ENCODE assay signal across 8 mouse cellular contexts in the genomic region with DNA sequence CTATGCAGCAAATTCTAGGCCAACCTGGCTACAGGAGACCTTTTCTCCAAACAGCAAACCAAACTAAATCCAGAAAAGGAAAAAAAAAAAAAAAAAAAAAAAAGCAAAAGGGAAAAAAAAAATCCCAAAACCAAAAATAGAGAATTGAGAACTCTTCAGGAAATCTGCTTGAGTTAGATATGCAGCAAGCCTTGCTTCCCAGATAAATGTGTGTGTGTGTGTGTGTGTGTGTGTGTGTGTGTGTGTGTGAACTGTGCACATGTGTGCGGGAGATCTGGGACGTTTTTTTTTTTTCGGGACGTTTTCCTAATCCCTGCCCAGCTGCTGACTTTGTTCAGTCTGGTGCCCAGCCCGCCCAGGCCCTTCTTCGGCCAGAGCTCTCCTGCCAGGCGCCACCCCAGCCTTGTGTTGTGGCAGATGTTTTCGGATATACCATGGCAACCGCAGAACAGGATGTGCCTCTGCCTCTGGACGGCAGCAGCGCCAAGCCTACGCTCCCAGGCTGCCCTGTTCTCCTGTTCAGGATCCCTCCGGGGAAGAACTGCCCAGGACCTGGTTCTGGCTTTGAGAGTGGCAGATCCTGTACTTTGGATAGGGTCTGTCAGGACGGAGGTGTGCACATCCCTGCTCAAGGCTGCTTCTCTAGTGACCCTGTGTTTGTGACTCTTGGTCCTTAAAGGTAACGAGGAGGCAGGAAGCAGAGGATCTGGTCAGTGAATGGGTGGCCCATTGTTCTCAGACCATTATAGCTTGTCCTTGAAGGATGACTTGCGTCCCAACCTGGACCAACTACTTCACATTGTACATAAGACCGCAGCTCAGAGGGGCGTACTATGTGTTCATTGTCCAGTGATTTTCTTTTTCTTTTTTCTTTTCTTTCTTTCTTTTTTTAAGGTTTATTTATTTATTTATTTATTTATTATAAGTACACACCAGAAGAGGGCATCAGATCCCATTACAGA. TPM values are rescaled to one million over a fixed set of nuclear protein-coding genes. Genes with fewer than 3 reads are reported as not detected.
A peak's percentile ranks its signal among the peaks of the same experiment; 100 is the strongest.
DNase-seq lines count a peak whose midpoint lies in the region; ATAC-seq and TF ChIP-seq lines count a peak whose summit lies in the region.

No protein-coding gene starts in this region.

- WGBS in hindbrain, postnatal 0 days = 17% methylated on average over 18 of the region's 18 CpGs
- whole genome bisulfite sequencing in liver, embryonic 12.5 days (ENCODE audit: insufficient replicate concordance) = 19% methylated on average over 18 of the region's 18 CpGs

- DNase-seq in layer of hippocampus, adult 11-12 months (ENCODE audit: low spot score) = peak; percentile 40
- no peak for DNase-seq in layer of hippocampus, postnatal 10 days (ENCODE audit: low spot score in 2 of 2)
- peak; percentile 71 for DNase-seq in brain, embryonic 14.5 days (ENCODE audit: low read depth)
- peak; percentile 83 for DNase-seq in gastrocnemius, postnatal 25 days
- DNase-seq in hindbrain, postnatal 0 days (ENCODE audit: low spot score) = peak; percentile 54
- DNase-seq in monocyte, adult 2 months (ENCODE audit: low read depth in 1 of 2, low spot score in 2 of 2) = peak; percentile 51 to 57
- DNase-seq in frontal cortex, postnatal 10 days (ENCODE audit: low spot score in 2 of 2) = no peak

- no peaks in the 10 kb centered on the region for H3K36me3 ChIP-seq in hindbrain, postnatal 0 days (ENCODE audit: insufficient read depth, low read length)
- H3K36me3 ChIP-seq in liver, embryonic 12.5 days = no peaks in the 10 kb centered on the region

- no peaks in the 10 kb centered on the region for H3K9me3 ChIP-seq in hindbrain, postnatal 0 days (ENCODE audit: low read length)
- 0 out of 2 replicates have a peak, but pooled peaks cover 5% of the 10 kb centered on the region for H3K9me3 ChIP-seq in liver, embryonic 12.5 days (replicated peaks)

- no peaks in the 10 kb centered on the region for H3K27me3 ChIP-seq in hindbrain, postnatal 0 days (ENCODE audit: insufficient read depth, low read length)
- no peaks in the 10 kb centered on the region for H3K27me3 ChIP-seq in liver, embryonic 12.5 days (replicated peaks)

- TF ChIP-seq CTCF in brain, embryonic 14.5 days (IDR thresholded peaks at IDR 0.05; ENCODE audit: borderline replicate concordance, extremely low read depth, insufficient read depth, insufficient read length) = no peak
- TF ChIP-seq CTCF in hindbrain, postnatal 0 days (IDR thresholded peaks at IDR 0.05; ENCODE audit: low read depth) = no peak

- H3K9ac ChIP-seq in hindbrain, postnatal 0 days (replicated peaks; ENCODE audit: low read length) = no peak overlapping the region
- no peak overlapping the region for H3K9ac ChIP-seq in liver, embryonic 12.5 days

- no peak overlapping the region for H3K4me2 ChIP-seq in hindbrain, postnatal 0 days (ENCODE audit: low read depth, low read length)
- peak overlapping the region; percentile 30 for H3K4me2 ChIP-seq in liver, embryonic 12.5 days

- no peak overlapping the region for H3K4me3 ChIP-seq in hindbrain, postnatal 0 days (ENCODE audit: low read length)
- H3K4me3 ChIP-seq in liver, embryonic 12.5 days = no peak overlapping the region

- ATAC-seq in hindbrain, postnatal 0 days = peak; percentile 62; the same call in 1 of the 2 replicates
- no peak for ATAC-seq in liver, embryonic 12.5 days

- H3K27ac ChIP-seq in hindbrain, postnatal 0 days = no peak overlapping the region
- H3K27ac ChIP-seq in liver, embryonic 12.5 days = peak overlapping the region; percentile 54; the same call in 1 of the 2 replicates

- TF ChIP-seq POLR2A in brain, embryonic 14.5 days (IDR thresholded peaks at IDR 0.05; ENCODE audit: borderline replicate concordance, extremely low read depth, insufficient read depth, insufficient read length, poor library complexity, severe bottlenecking) = no peak

- H3K4me1 ChIP-seq in hindbrain, postnatal 0 days (ENCODE audit: insufficient read depth, low read length) = no peaks in the 10 kb centered on the region
- peaks cover 43% of the 10 kb centered on the region for H3K4me1 ChIP-seq in liver, embryonic 12.5 days

RNA-seq across cellular contexts. Expression of a gene that starts 22.4 kb away (rescaled TPM):
- 100 to 1,000 TPM; 104 TPM for total RNA-seq in layer of hippocampus, postnatal 10 days (2021)
- 136 and 202 TPM in 2 replicates for polyA plus RNA-seq in brain, embryonic 14.5 days (2012; rRNA removed)
- 10 to 100 TPM; 11.9 to 17.1 TPM for total RNA-seq in gastrocnemius, postnatal 25 days (2021)
- total RNA-seq in hindbrain, postnatal 0 days (2014; rRNA removed) = 151 and 159 TPM in 2 replicates
- 140 and 149 TPM in 2 replicates for polyA plus RNA-seq in hindbrain, postnatal 0 days (2015; fragmentation: Nextera tagmentation; extraction: Ambion mirVana)
- 78.7 and 78.8 TPM in 2 replicates for polyA plus RNA-seq in liver, embryonic 12.5 days (2016; fragmentation: Nextera tagmentation; extraction: Ambion mirVana)

Comparison
In these comparisons a context has a peak if more than half of its experiments do, and no peak if none do; other contexts are left out.
1. DNase-seq: peak in layer of hippocampus, adult 11-12 months (single experiment), brain, embryonic 14.5 days (single experiment), gastrocnemius, postnatal 25 days (single experiment), hindbrain, postnatal 0 days (single experiment) and monocyte, adult 2 months (2 of 2); none in layer of hippocampus, postnatal 10 days (0 of 2) and frontal cortex, postnatal 10 days (0 of 2).